Comparison of ENCODE assay signal across 8 mouse cellular contexts in genomic region chr10:59817528-59817927, GRCm38 (mm10).
DNase-seq lines count a peak whose midpoint lies in the region; TF ChIP-seq lines count a peak whose summit lies in the region.
"Had no signal": no experiment of that assay in that cellular context is flagged by ENCODE, and none has a peak within 500 bp of the region (broad histone marks: within the 10 kb centered on the region; RNA-seq: fewer than 3 reads in every experiment).

No protein-coding gene starts in this region.

- peak; percentile 19 for DNase-seq in kidney, postnatal 14 days
- DNase-seq in kidney, postnatal 4 days, result no peak
- peak; percentile 40 for DNase-seq in ZHBTc4 (ENCODE audit: low read depth, low spot score)
- peak; percentile 26 for DNase-seq in lung, postnatal 25 days (ENCODE audit: low spot score)
- DNase-seq in left cerebral cortex, adult 18-20 months (ENCODE audit: low spot score in 2 of 2), result no peak
- no peak for DNase-seq in spleen, adult 18-20 months
- DNase-seq: adrenal gland, postnatal 10 days had no signal

- no peaks in the 10 kb centered on the region for H3K27me3 ChIP-seq in E14TG2a.4 (ENCODE audit: insufficient read depth, low read length)

- peak; percentile 41 for TF ChIP-seq CTCF in E14TG2a.4 (conservative IDR thresholded peaks at IDR 0.05; ENCODE audit: low read length)

- H3K4me1 ChIP-seq in E14TG2a.4 (replicated peaks; ENCODE audit: low read depth, low read length), result peaks cover 58% of the 10 kb centered on the region

- H3K36me3 ChIP-seq in E14TG2a.4 (ENCODE audit: insufficient read depth, low read length), result no peaks in the 10 kb centered on the region

- no peak overlapping the region for H3K4me3 ChIP-seq in E14TG2a.4 (replicated peaks; ENCODE audit: low read length)

- H3K9me3 ChIP-seq in E14TG2a.4 (ENCODE audit: low read length), result no peaks in the 10 kb centered on the region

Comparison
In these comparisons a context has a peak if more than half of its experiments do, and no peak if none do; other contexts are left out.
1. DNase-seq: peak in kidney, postnatal 14 days (single experiment), ZHBTc4 (single experiment) and lung, postnatal 25 days (single experiment); none in kidney, postnatal 4 days (0 of 2), left cerebral cortex, adult 18-20 months (0 of 2) and spleen, adult 18-20 months (0 of 2).